Mouse (Mus musculus) lung, postnatal 0 days (tissue): Measurements from ENCODE around the gene Olfr635.
"Not testable (repeated sequence)": the region's sequence is repeated elsewhere in the genome, so short reads cannot be mapped to it uniquely, and the experiment has no call there.

ENCODE experiments used
- CTCF ChIP-seq: IDR thresholded peaks from 2 replicates; pipeline ENCODE4 v1.5.1; 2016; ENCODE audit warnings: antibody characterized with exemption, mild to moderate bottlenecking
- EP300 ChIP-seq: IDR thresholded peaks from 2 replicates; pipeline ENCODE4 v1.6.1; 2016; ENCODE audit warnings: antibody characterized with exemption, mild to moderate bottlenecking, control low read depth

DNA sequence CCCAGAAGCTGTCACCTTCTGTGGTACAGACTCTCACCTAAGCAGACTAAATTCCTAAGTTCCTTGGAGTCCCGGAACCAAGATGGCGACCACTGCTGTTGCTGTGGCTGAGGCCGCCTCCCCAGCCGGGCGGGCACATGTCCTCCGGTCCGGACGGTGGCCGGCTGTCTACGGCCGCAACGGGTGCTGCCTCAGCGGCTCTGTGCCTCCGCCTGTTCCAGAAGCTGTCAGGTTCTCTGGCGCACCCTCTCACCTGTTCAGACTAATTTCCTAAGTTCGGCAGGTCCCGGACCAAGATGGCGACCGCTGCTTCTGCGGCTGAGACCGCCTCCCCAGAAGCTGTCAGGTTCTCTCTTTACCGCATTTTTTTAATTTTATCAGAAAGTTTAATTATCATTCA is 4.1 kb upstream of the Olfr635 start:
- not testable (repeated sequence) for TF ChIP-seq CTCF, EP300
